Mouse (Mus musculus) limb, embryonic 10.5 days (tissue): Measurements from ENCODE around the gene Txn1. TPM values are rescaled to one million over a fixed set of nuclear protein-coding genes. Genes with fewer than 3 reads are reported as not detected.
A peak's percentile ranks its signal among the peaks of the same experiment; 100 is the strongest.

Experiments
- DNase-seq: peaks from one replicate; pipeline ENCODE4 v3.0.0-alpha.2; 2017; ENCODE audit warnings: low spot score
- H3K27ac ChIP-seq: fragments of 300-500 bp; sonication (generic); 2 replicates; pipeline ENCODE4 v1.5.1; 2016; ENCODE audit warnings: mild to moderate bottlenecking
- H3K27me3 ChIP-seq: fragments of 300-500 bp; sonication (generic); 2 replicates; pipeline ENCODE4 v1.6.1; 2016; ENCODE audit warnings: low read depth, mild to moderate bottlenecking; ENCODE audit not compliant: poor library complexity, severe bottlenecking
- H3K36me3 ChIP-seq: fragments of 300-500 bp; sonication (generic); 2 replicates; pipeline ENCODE4 v1.6.1; 2016; ENCODE audit warnings: mild to moderate bottlenecking, moderate library complexity
- H3K4me1 ChIP-seq: fragments of 300-500 bp; sonication (generic); 2 replicates; pipeline ENCODE4 v1.6.1; 2016
- H3K4me3 ChIP-seq: fragments of 300-500 bp; sonication (generic); 2 replicates; pipeline ENCODE4 v1.5.1; 2016; ENCODE audit warnings: mild to moderate bottlenecking, moderate library complexity
- H3K9me3 ChIP-seq: fragments of 300-500 bp; sonication (generic); replicated peaks from 2 replicates; pipeline ENCODE4 v1.6.1; 2016; ENCODE audit warnings: mild to moderate bottlenecking
- WGBS: fragments of 180-500 bp; shearing (Covaris S2); methylation state at CpG from one replicate; pipeline ENCODE4 v1.1.7; 2016; 5-methylcytosine and 5-hydroxymethylcytosine counted together
- polyA plus RNA-seq: library from polyadenylated mRNA; unstranded; fragments of >200 nt; fragmentation: Nextera tagmentation; extraction: Ambion mirVana; gene quantifications from 2 replicates; pipeline ENCODE4 v1.2.1, GENCODE M21; 2016

Txn1 gene
- polyA plus RNA-seq = 399 and 437 TPM in 2 replicates

- no peaks in the 10 kb centered on the region for H3K9me3 ChIP-seq
- H3K27ac ChIP-seq = peak within 1 kb of the TSS; percentile 94
- DNase-seq = peak; percentile 99
- peak within 1 kb of the TSS; percentile 75 for H3K4me3 ChIP-seq
- peaks cover 28% of the 10 kb centered on the region for H3K36me3 ChIP-seq
- under 1% methylated on average over 71 of the region's 71 CpGs for WGBS
- peaks cover 4% of the 10 kb centered on the region; the same call in 1 of the 2 replicates for H3K27me3 ChIP-seq
- peaks cover 35% of the 10 kb centered on the region for H3K4me1 ChIP-seq
Observed at GRCm38 (mm10) chr4:57956029-57956960, at the start of gene Txn1. Gene Txn1 (minus strand): TSS chr4:57956411.

DNA sequence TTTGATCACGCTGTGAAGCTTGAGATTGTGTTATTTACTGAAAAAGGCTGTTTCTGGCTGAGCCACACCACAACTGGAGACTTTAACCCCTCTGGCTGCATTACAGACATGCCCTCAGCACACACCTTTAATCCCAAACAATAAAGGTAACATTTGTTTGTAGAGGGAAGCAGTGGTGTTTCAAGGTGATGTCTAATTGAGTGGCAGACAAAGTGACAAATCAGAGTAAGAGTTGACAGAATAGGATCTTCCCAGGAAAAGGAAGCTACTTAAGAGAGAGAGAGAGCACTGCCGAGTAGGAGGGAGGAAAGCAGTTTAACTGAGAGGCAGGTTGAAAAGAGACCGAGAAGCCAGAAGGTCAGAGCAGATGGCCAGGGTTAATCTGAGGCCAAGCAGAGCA is 47.3 kb upstream of the Txn1 start:
- Histone ChIP-seq H3K36me3 (no peaks in the 10 kb centered on the region), H3K4me3 (no peak overlapping the region), H3K27ac (no peak overlapping the region), H3K27me3 (no peaks in the 10 kb centered on the region), H3K9me3 (no peaks in the 10 kb centered on the region), H3K4me1 (no peaks in the 10 kb centered on the region)
- DNase-seq = no peak
- 68% methylated on average over 3 of the region's 3 CpGs for WGBS

DNA sequence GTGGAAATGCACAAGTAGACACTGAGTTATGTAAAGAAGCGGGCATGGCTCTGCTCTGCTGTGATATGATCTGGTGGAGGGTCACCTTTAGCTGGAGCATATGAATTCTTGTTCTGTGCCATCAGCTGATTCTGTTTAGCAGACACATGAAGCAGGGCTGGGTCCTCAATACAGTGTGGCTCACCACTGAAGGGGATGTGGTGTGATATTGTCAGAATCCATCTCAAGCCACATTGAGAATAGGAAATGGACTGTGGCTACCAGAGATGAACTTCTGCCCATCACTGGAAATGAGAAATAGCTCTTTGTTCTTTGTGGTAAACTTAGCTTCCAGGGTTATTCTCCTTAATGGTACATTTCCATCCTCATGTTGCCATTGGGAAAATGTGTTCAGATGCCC is 35.2 kb upstream of the Txn1 start:
- 85% methylated on average over 1 of the region's 1 CpGs for WGBS
- no peaks in the 10 kb centered on the region for H3K4me1 ChIP-seq

DNA sequence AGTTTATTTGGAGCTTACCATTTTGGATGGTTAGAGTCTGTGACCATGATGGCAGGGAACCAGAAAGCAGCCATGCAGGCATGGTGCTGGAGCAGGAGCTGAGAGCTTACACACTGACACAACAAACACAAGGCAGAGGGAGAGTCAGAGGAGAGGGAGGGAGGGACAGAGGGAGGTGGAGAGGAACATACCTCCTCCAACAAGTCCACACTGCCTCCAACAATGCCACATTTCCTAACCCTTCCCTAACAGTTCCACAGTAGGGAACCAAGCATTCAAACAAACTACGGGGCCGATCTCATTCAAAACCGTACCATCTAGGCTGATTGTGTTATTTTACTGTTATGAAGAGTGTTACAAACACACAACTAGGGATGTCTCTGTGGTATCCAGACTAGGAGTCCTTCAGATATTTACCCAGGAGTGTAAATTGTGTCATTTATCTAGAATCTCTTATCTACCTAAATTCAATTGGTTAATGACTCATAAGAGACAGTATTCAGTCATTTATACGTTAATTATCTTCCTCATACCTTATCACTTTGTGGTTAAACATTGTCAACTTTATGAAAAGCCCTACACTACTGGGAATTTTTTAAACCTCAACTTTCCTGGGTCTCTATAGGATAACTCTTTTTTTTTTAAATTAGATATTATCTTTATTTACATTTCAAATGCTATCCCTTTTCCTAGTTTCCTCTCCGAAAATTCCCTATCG is 18.3 kb upstream of the Txn1 start:
- WGBS = 90% methylated on average over 6 of the region's 6 CpGs
- H3K27ac ChIP-seq = no peak overlapping the region
- H3K27me3 ChIP-seq = no peaks in the 10 kb centered on the region
- no peak for DNase-seq
- H3K9me3 ChIP-seq = no peaks in the 10 kb centered on the region
- H3K4me3 ChIP-seq = no peak overlapping the region
- H3K4me1 ChIP-seq = no peaks in the 10 kb centered on the region
- H3K36me3 ChIP-seq = no peaks in the 10 kb centered on the region

More for the DNA sequence above, 35.2 kb upstream of the Txn1 start:
- H3K36me3 ChIP-seq = no peaks in the 10 kb centered on the region
- no peaks in the 10 kb centered on the region for H3K27me3 ChIP-seq
- no peak overlapping the region for H3K4me3 ChIP-seq
- no peak for DNase-seq
- H3K27ac ChIP-seq = no peak overlapping the region
- no peaks in the 10 kb centered on the region for H3K9me3 ChIP-seq

DNA sequence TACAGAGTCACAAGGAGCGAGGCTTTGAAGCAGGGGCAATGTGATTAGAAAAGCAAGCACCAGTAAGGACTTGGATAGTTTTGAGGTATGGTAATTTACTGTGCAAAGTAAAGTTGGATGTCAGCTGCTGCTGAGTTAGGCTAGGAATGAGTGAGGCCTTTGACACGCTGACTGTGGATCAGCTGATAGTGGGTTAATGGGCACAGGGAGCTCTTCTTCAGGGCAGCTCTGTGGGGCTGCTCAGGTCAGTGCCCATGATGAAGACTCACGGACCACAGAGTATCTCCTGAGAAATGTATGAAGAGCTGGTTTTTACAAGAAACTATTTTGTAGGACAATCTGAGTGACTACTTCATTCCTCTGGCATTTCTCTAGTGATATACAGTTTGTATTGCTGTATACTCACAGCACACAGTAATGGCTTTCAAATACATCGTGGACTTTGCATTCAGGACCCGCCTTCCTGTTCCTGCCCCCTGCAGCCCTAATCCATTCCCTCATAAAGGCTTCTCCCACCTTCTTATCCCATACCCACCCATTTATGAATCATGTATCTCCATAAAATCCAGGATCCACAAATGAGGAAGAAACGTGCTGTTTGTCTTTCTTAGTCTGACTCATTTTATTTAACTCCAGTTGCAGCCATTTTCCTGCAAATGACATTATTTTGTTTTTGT is 17.5 kb upstream of the Txn1 start:
- no peaks in the 10 kb centered on the region for H3K36me3 ChIP-seq
- no peaks in the 10 kb centered on the region for H3K4me1 ChIP-seq
- H3K4me3 ChIP-seq = no peak overlapping the region
- H3K27me3 ChIP-seq = no peaks in the 10 kb centered on the region
- DNase-seq = no peak
- no peak overlapping the region for H3K27ac ChIP-seq
- no peaks in the 10 kb centered on the region for H3K9me3 ChIP-seq
- 84% methylated on average over 6 of the region's 6 CpGs for WGBS

GRCm38 (mm10) chr4:57970285-57970684 is 14.1 kb upstream of the Txn1 start:
- no peaks in the 10 kb centered on the region for H3K9me3 ChIP-seq
- no peak overlapping the region for H3K4me3 ChIP-seq
- H3K4me1 ChIP-seq = no peaks in the 10 kb centered on the region
- no peak overlapping the region for H3K27ac ChIP-seq
- no peak for DNase-seq
- H3K36me3 ChIP-seq = no peaks in the 10 kb centered on the region
- H3K27me3 ChIP-seq = no peaks in the 10 kb centered on the region

GRCm38 (mm10) chr4:57967195-57967594 is 11.0 kb upstream of the Txn1 start:
- no peaks in the 10 kb centered on the region for H3K36me3 ChIP-seq
- H3K27ac ChIP-seq = no peak overlapping the region
- H3K4me1 ChIP-seq = no peaks in the 10 kb centered on the region
- no peaks in the 10 kb centered on the region for H3K27me3 ChIP-seq
- no peak overlapping the region for H3K4me3 ChIP-seq
- no peak for DNase-seq
- WGBS = 85% methylated on average over 3 of the region's 3 CpGs
- no peaks in the 10 kb centered on the region for H3K9me3 ChIP-seq

DNA sequence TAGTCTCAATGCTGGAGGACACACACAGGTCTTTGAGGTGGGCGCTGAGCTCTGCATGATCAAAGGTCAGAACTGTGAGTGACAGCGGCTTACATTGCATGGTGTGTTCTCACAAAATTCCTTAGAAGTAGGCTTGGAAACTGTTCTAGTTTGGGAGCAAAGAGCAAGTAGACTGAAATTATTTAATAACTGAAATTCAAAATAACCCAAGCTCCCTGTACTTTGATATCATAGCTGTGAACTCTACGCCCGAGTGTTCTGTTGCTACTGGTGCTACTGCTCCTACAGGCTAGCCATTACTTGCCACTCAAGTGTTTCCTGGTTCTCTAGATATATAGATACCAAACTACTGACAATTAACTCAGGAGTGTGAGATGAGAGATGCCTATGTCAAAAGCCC is 9.3 kb upstream of the Txn1 start:
- H3K4me1 ChIP-seq = no peaks in the 10 kb centered on the region
- H3K9me3 ChIP-seq = no peaks in the 10 kb centered on the region
- no peaks in the 10 kb centered on the region for H3K36me3 ChIP-seq
- H3K27ac ChIP-seq = no peak overlapping the region
- H3K27me3 ChIP-seq = no peaks in the 10 kb centered on the region
- no peak overlapping the region for H3K4me3 ChIP-seq
- DNase-seq = no peak
- 96% methylated on average over 4 of the region's 4 CpGs for WGBS

- 73% methylated on average over 1 of the region's 1 CpGs for WGBS
Observed at GRCm38 (mm10) chr4:57964143-57964542, 7.9 kb upstream of the Txn1 start.

DNA sequence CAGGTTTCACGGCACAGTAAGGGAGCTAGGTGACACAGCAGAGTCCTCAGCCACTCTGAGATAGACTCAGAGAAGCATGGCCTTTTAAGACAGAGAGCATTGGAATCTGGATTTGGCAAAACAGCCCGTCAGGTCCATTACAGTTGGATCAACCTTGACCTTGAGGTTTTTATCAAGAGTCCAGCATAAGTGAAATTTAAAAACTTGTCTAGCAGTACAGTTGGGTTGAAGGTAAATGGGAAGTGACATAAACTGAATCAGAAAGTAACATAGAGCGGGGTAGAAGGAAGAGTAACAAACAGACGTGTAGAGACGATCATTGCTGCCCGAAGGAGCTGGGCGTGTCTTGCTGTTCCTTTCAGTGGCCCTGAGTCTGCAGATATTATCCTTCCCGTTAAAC is 2.8 kb upstream of the Txn1 start:
- Histone ChIP-seq H3K36me3 (peaks cover 5% of the 10 kb centered on the region; the same call in 1 of the 2 replicates), H3K27ac (no peak overlapping the region), H3K4me1 (peaks cover 32% of the 10 kb centered on the region), H3K4me3 (no peak overlapping the region), H3K9me3 (no peaks in the 10 kb centered on the region), H3K27me3 (peaks cover 4% of the 10 kb centered on the region; the same call in 1 of the 2 replicates)
- WGBS = 93% methylated on average over 8 of the region's 8 CpGs
- DNase-seq = no peak

More at GRCm38 (mm10) chr4:57964143-57964542, 7.9 kb upstream of the Txn1 start:
- Histone ChIP-seq H3K4me3 (no peak overlapping the region), H3K27ac (no peak overlapping the region), H3K9me3 (no peaks in the 10 kb centered on the region), H3K4me1 (no peaks in the 10 kb centered on the region), H3K27me3 (no peaks in the 10 kb centered on the region), H3K36me3 (no peaks in the 10 kb centered on the region)
- DNase-seq = no peak

- Histone ChIP-seq H3K4me3 (no peak overlapping the region), H3K36me3 (peaks cover 13% of the 10 kb centered on the region), H3K27me3 (peaks cover 4% of the 10 kb centered on the region; the same call in 1 of the 2 replicates), H3K4me1 (peaks cover 35% of the 10 kb centered on the region), H3K27ac (no peak overlapping the region), H3K9me3 (no peaks in the 10 kb centered on the region)
- 67% methylated on average over 9 of the region's 9 CpGs for WGBS
- no peak for DNase-seq
Observed at GRCm38 (mm10) chr4:57958098-57958497, 1.9 kb upstream of the Txn1 start.

DNA sequence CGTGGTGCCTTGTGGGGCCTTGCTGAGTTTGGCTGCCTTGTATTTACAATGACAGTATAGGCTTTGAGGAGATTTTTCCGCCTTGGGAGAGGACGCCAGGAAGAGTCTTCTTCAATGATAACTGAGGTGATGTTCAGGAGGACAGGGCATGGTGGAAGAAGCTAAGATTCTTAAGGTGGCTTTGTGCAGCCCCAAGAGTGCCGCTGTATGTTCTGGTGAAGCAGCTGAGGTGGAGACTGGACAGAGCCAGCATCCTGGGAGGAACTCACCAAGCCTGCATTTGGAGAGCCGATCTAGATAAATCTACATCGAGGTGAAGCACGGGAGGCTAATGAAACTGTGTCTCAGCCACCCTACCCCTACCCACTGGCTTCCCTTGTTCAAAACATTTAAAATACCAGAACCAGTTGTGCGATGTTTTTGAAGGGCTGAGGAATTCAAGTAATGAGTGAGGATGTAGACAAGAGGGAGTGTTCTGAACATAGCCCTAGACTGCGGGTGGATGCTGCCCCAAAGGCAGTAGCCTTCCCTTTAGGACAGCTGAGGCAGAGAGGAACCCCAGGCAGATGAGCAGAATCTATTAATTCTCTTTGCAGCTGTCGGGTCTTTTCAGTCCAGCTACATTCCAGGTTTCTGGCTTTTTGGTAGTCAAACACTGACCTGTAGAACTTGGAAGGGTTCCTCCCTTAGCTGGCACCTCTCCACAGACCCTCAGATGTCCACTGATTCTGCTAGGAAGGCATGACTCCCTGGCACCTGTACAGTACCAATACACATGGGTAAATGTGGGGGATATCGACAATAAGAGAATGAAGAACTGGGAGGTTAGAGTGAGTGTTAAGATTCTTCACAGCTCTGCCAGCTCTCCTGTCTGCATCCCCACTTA is 1.2 kb upstream of the Txn1 start:
- Histone ChIP-seq H3K9me3 (no peaks in the 10 kb centered on the region), H3K27ac (peak overlapping the region; percentile 94), H3K36me3 (peaks cover 16% of the 10 kb centered on the region), H3K4me1 (peaks cover 35% of the 10 kb centered on the region), H3K27me3 (peaks cover 4% of the 10 kb centered on the region; the same call in 1 of the 2 replicates), H3K4me3 (peak overlapping the region; percentile 75)
- peak; percentile 36 for DNase-seq
- WGBS = 54% methylated on average over 11 of the region's 11 CpGs
